Mouse (Mus musculus): ENCODE results near the gene Slc22a1. TPM values are rescaled to one million over a fixed set of nuclear protein-coding genes. Genes with fewer than 3 reads are reported as not detected.
A peak's percentile ranks its signal among the peaks of the same experiment; 100 is the strongest.

Gene Slc22a1
- polyA plus RNA-seq, 1 experiment from 2014 or later = 10.4 TPM

DNA sequence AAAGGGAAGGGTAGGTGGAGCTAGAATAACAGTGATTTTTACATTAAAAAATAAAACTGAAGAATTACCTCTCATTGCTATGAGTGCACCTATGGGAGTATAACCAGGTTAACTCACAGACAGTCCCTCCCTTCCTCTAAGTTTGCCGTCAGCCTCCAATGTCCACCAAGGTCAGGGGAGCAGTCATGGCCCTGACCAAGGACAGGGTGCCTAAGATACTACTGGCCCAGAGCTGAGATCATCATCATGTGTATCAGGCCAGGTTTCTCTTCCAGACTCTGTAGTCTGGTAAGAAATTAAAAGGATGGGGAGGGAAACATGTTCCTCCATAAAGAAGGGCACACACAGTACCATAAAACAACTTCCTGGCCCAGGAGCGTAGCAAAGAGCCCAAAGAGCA, 35.3 kb upstream of the Slc22a1 start:
- Histone ChIP-seq H3K4me1 (replicated peaks; ENCODE audit: control insufficient read depth, insufficient read depth) (no peaks in the 10 kb centered on the region), H3K27me3 (ENCODE audit: control insufficient read depth, insufficient read depth, low read length) (no peaks in the 10 kb centered on the region), H3K36me3 (ENCODE audit: control insufficient read depth, insufficient read depth, low read length) (peaks cover 6% of the 10 kb centered on the region; the same call in 1 of the 2 replicates), H3K4me2 (replicated peaks; ENCODE audit: low read depth) (no peak overlapping the region), H3K27ac (replicated peaks) (no peak overlapping the region), H3K9ac (ENCODE audit: low read length) (no peak overlapping the region), H3K9me3 (ENCODE audit: control insufficient read depth, low read length) (no peaks in the 10 kb centered on the region), H3K4me3 (ENCODE audit: low read depth, low read length) (no peak overlapping the region)
- no peak for DNase-seq (ENCODE audit: low spot score)
- WGBS = 85% methylated on average over 2 of the region's 2 CpGs
- no peak for ATAC-seq (ENCODE audit: low FRiP score, low TSS enrichment)
- no peak for TF ChIP-seq CTCF (IDR thresholded peaks at IDR 0.05; ENCODE audit: low read depth)

DNA sequence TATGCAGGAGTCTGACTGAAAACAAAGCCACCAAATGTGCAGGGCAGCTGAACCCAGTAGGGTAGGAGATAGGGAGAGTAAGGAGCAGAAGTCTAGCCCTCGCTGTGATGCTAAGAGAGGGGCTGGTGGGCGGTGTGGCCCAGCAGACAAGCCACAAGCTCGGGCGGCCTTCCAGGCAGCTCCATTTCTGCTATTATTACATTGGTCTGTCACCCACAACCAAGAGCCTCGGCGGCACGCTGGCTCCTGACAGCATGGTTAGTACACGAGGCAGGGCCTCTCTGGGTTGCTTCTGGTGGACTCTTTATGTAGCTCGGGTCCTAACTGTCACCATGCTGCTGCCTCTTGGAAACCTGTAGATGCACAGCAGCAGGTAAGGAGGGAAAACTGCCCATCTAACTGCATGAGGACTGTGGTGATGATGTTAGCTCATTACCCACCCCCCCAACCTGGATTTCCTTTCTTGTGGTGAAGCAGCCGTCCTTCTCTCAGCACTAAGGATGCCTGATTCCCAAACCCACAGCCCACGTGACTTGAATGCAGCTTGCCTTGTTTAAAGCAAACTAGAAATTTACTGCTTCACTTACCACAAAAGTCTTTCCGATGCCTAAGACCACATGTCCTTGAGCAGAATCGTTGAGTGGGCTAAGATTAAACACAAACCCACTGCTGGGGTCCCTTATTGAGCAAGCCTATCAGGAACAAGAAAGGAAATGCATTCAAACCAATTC, 34.6 kb upstream of the Slc22a1 start:
- TF ChIP-seq EP300 (optimal IDR thresholded peaks at IDR 0.05) = no peak
- no peak for TF ChIP-seq CTCF (IDR thresholded peaks at IDR 0.05; ENCODE audit: low read depth)
- peaks cover 5% of the 10 kb centered on the region; the same call in 1 of the 2 replicates for H3K36me3 ChIP-seq (ENCODE audit: control insufficient read depth, insufficient read depth, low read length)
- ATAC-seq (ENCODE audit: low FRiP score, low TSS enrichment) (no peak), DNase-seq (ENCODE audit: low spot score) (no peak)
- H3K27me3 ChIP-seq (ENCODE audit: control insufficient read depth, insufficient read depth, low read length) = no peaks in the 10 kb centered on the region
- WGBS = 88% methylated on average over 13 of the region's 13 CpGs
- H3K27ac ChIP-seq (replicated peaks) = no peak overlapping the region
- H3K4me3 ChIP-seq (ENCODE audit: low read depth, low read length) = no peak overlapping the region
- no peaks in the 10 kb centered on the region for H3K4me1 ChIP-seq (replicated peaks; ENCODE audit: control insufficient read depth, insufficient read depth)
- H3K4me2 ChIP-seq (replicated peaks; ENCODE audit: low read depth) = no peak overlapping the region
- H3K9me3 ChIP-seq (ENCODE audit: control insufficient read depth, low read length) = no peaks in the 10 kb centered on the region
- no peak overlapping the region for H3K9ac ChIP-seq (ENCODE audit: low read length)

DNA sequence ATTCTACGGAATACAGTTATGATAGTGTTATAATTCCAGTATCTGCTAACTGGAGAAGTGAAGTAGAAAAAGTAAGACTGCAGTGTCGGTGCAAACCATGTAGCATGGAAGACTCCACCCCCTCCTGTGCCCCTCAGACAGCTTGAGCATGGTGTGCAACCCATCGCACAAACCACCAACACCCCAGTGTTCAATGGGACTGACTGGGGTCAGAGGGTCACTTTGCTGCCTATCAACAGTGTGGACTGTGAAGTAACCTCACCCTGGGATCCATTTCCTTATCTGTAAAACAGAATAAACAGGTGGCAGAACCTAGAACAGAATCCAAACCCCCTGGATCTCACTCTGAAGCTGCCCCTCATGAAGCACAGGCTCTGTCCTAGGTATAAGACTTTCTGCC, 32.8 kb upstream of the Slc22a1 start:
- ATAC-seq (ENCODE audit: low FRiP score, low TSS enrichment) (no peak), DNase-seq (ENCODE audit: low spot score) (no peak)
- H3K9me3 ChIP-seq (ENCODE audit: control insufficient read depth, low read length) = no peaks in the 10 kb centered on the region
- H3K4me2 ChIP-seq (replicated peaks; ENCODE audit: low read depth) = no peak overlapping the region
- H3K36me3 ChIP-seq (ENCODE audit: control insufficient read depth, insufficient read depth, low read length) = peaks cover 2% of the 10 kb centered on the region; the same call in 1 of the 2 replicates
- 84% methylated on average over 3 of the region's 3 CpGs for WGBS
- no peaks in the 10 kb centered on the region for H3K4me1 ChIP-seq (replicated peaks; ENCODE audit: control insufficient read depth, insufficient read depth)
- H3K27ac ChIP-seq (replicated peaks) = no peak overlapping the region
- no peaks in the 10 kb centered on the region for H3K27me3 ChIP-seq (ENCODE audit: control insufficient read depth, insufficient read depth, low read length)
- no peak for TF ChIP-seq CTCF (IDR thresholded peaks at IDR 0.05; ENCODE audit: low read depth)
- TF ChIP-seq EP300 (optimal IDR thresholded peaks at IDR 0.05) = no peak
- H3K9ac ChIP-seq (ENCODE audit: low read length) = no peak overlapping the region
- H3K4me3 ChIP-seq (ENCODE audit: low read depth, low read length) = no peak overlapping the region

DNA sequence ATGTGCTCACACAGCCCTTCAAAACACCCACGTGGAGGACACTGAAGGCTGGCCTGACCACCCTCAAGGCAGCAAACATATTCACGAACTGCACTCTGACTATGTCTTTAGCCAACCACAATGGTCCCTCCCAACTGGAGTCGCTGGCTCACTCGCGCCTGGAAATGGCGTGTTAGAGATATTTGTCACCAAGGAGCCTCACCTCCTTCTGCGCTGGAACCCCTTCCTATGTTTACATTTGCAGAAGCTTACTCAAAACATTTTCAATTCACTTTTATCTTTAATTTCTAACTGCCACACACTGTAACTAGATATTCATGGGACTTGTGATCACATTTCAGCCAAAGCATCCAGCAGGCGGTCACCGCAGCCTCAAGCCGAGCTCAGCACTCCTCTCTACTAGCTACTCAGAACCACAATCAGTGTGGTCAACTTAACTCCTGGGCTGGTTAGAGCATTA, 31.0 kb upstream of the Slc22a1 start:
- Histone ChIP-seq H3K4me1 (replicated peaks; ENCODE audit: control insufficient read depth, insufficient read depth) (no peaks in the 10 kb centered on the region), H3K36me3 (ENCODE audit: control insufficient read depth, insufficient read depth, low read length) (no peaks in the 10 kb centered on the region; the same call in 1 of the 2 replicates), H3K27me3 (ENCODE audit: control insufficient read depth, insufficient read depth, low read length) (no peaks in the 10 kb centered on the region), H3K9me3 (ENCODE audit: control insufficient read depth, low read length) (no peaks in the 10 kb centered on the region), H3K4me2 (replicated peaks; ENCODE audit: low read depth) (no peak overlapping the region), H3K9ac (ENCODE audit: low read length) (no peak overlapping the region), H3K4me3 (ENCODE audit: low read depth, low read length) (no peak overlapping the region), H3K27ac (replicated peaks) (no peak overlapping the region)
- ATAC-seq (ENCODE audit: low FRiP score, low TSS enrichment) (no peak), DNase-seq (ENCODE audit: low spot score) (no peak)
- TF ChIP-seq CTCF (IDR thresholded peaks at IDR 0.05; ENCODE audit: low read depth) = no peak
- TF ChIP-seq EP300 (optimal IDR thresholded peaks at IDR 0.05) = no peak
- WGBS = 53% methylated on average over 10 of the region's 10 CpGs

DNA sequence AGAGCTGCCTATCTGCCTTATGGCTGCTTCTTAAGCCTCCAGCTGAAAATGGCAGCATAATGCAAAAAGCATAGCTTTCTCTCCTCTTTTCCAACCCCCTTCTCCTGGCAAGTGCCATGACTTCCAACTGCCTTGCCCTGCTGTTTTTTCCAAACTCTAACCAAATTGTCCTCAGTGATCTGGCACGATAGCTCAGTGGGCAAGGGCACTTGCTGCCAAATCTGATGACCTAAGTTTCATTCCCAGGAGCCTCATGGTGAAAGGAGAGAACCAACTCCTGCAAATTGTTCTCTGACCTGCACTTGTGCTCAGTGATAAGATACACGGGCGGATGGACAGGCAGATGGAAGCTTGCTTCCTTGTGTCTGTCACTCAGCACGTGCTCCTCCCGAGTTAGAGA, 27.3 kb upstream of the Slc22a1 start:
- Histone ChIP-seq H3K27me3 (ENCODE audit: control insufficient read depth, insufficient read depth, low read length) (no peaks in the 10 kb centered on the region), H3K36me3 (ENCODE audit: control insufficient read depth, insufficient read depth, low read length) (peaks cover 6% of the 10 kb centered on the region; the same call in 1 of the 2 replicates), H3K4me1 (replicated peaks; ENCODE audit: control insufficient read depth, insufficient read depth) (no peaks in the 10 kb centered on the region), H3K4me3 (ENCODE audit: low read depth, low read length) (no peak overlapping the region), H3K9ac (ENCODE audit: low read length) (no peak overlapping the region), H3K4me2 (replicated peaks; ENCODE audit: low read depth) (no peak overlapping the region), H3K27ac (replicated peaks) (no peak overlapping the region), H3K9me3 (ENCODE audit: control insufficient read depth, low read length) (no peaks in the 10 kb centered on the region)
- DNase-seq (ENCODE audit: low spot score) = no peak
- no peak for TF ChIP-seq EP300 (optimal IDR thresholded peaks at IDR 0.05)
- WGBS = 84% methylated on average over 5 of the region's 5 CpGs
- ATAC-seq (ENCODE audit: low FRiP score, low TSS enrichment) = no peak

DNA sequence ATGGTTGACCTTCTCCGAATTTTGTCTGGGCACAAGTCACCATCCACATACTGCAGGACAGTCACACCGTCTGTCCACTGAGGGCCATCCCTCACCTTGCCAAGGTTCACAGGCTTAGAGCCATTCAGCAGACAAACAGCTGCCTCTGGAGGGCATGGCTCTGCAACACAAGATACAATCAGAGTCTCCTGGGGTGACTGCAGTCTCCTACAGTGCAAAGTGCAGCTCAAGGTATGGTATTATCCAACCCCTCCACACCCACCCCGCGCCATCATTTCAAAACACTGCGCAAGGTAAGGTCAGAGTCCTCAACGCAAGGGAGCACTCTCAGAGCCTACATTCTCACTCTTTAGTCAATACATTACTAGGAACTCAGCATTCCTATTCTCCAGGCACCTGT, 24.7 kb upstream of the Slc22a1 start:
- TF ChIP-seq CTCF (IDR thresholded peaks at IDR 0.05; ENCODE audit: low read depth) = no peak
- no peak for TF ChIP-seq EP300 (optimal IDR thresholded peaks at IDR 0.05)
- ATAC-seq (ENCODE audit: low FRiP score, low TSS enrichment) (peak; percentile 55; the same call in 1 of the 2 replicates), DNase-seq (ENCODE audit: low spot score) (no peak)
- 87% methylated on average over 6 of the region's 6 CpGs for WGBS
- no peak overlapping the region for H3K4me3 ChIP-seq (ENCODE audit: low read depth, low read length)
- H3K9me3 ChIP-seq (ENCODE audit: control insufficient read depth, low read length) = no peaks in the 10 kb centered on the region
- no peaks in the 10 kb centered on the region for H3K4me1 ChIP-seq (replicated peaks; ENCODE audit: control insufficient read depth, insufficient read depth)
- H3K27me3 ChIP-seq (ENCODE audit: control insufficient read depth, insufficient read depth, low read length) = no peaks in the 10 kb centered on the region
- H3K36me3 ChIP-seq (ENCODE audit: control insufficient read depth, insufficient read depth, low read length) = peaks cover 17% of the 10 kb centered on the region
- no peak overlapping the region for H3K9ac ChIP-seq (ENCODE audit: low read length)
- H3K4me2 ChIP-seq (replicated peaks; ENCODE audit: low read depth) = no peak overlapping the region
- H3K27ac ChIP-seq (replicated peaks) = no peak overlapping the region

All from stomach, postnatal 0 days (tissue).